Mouse (Mus musculus) heart, embryonic 10.5 days (tissue): ENCODE measurements around the gene Kcnj2. TPM values are rescaled to one million over a fixed set of nuclear protein-coding genes. Genes with fewer than 3 reads are reported as not detected.

Source experiments
- DNase-seq: peaks from one replicate; pipeline ENCODE4 v3.0.0-alpha.2; 2017; ENCODE audit warnings: low spot score
- H3K27ac ChIP-seq: fragments of 300-500 bp; sonication (generic); 2 replicates; pipeline ENCODE4 v1.5.1; 2016; ENCODE audit warnings: mild to moderate bottlenecking
- H3K27me3 ChIP-seq: fragments of 300-500 bp; sonication (generic); 2 replicates; pipeline ENCODE4 v1.6.1; 2016; ENCODE audit warnings: mild to moderate bottlenecking; ENCODE audit not compliant: poor library complexity, insufficient read depth, severe bottlenecking
- H3K36me3 ChIP-seq: fragments of 300-500 bp; sonication (generic); 2 replicates; pipeline ENCODE4 v1.6.1; 2016; ENCODE audit warnings: mild to moderate bottlenecking, moderate library complexity
- H3K4me1 ChIP-seq: fragments of 300-500 bp; sonication (generic); 2 replicates; pipeline ENCODE4 v1.6.1; 2016; ENCODE audit warnings: mild to moderate bottlenecking
- H3K4me3 ChIP-seq: fragments of 300-500 bp; sonication (generic); 2 replicates; pipeline ENCODE4 v1.5.1; 2016; ENCODE audit warnings: mild to moderate bottlenecking, moderate library complexity
- H3K9me3 ChIP-seq: fragments of 300-500 bp; sonication (generic); 2 replicates; pipeline ENCODE4 v1.6.1; 2016; ENCODE audit warnings: mild to moderate bottlenecking, moderate library complexity
- WGBS: fragments of 180-500 bp; shearing (Covaris S2); methylation state at CpG from one replicate; pipeline ENCODE4 v1.1.7; 2016; 5-methylcytosine and 5-hydroxymethylcytosine counted together
- polyA plus RNA-seq: library from polyadenylated mRNA; unstranded; fragments of >200 nt; fragmentation: Nextera tagmentation; extraction: Ambion mirVana; gene quantifications from 2 replicates; pipeline ENCODE4 v1.2.1, GENCODE M21; 2016

Gene Kcnj2
- polyA plus RNA-seq, 1 experiment from 2014 or later, result 2.2 TPM

GRCm38 (mm10) chr11:111100651-111101050 is 34.7 kb downstream of the Kcnj2 start:
- DNase-seq, result no peak
- 78% methylated on average over 4 of the region's 4 CpGs for WGBS
- H3K27me3 ChIP-seq, result no peaks in the 10 kb centered on the region

GRCm38 (mm10) chr11:111101620-111102176 is 35.7 kb downstream of the Kcnj2 start:
- WGBS, result 82% methylated on average over 9 of the region's 9 CpGs
- no peaks in the 10 kb centered on the region for H3K36me3 ChIP-seq
- no peaks in the 10 kb centered on the region for H3K4me1 ChIP-seq
- no peak for DNase-seq
- H3K9me3 ChIP-seq, result no peaks in the 10 kb centered on the region
- H3K4me3 ChIP-seq, result no peak overlapping the region
- no peak overlapping the region for H3K27ac ChIP-seq
- no peaks in the 10 kb centered on the region for H3K27me3 ChIP-seq

More at GRCm38 (mm10) chr11:111100651-111101050, 34.7 kb downstream of the Kcnj2 start:
- Histone ChIP-seq H3K4me1 (no peaks in the 10 kb centered on the region), H3K36me3 (no peaks in the 10 kb centered on the region), H3K27ac (no peak overlapping the region), H3K9me3 (no peaks in the 10 kb centered on the region), H3K4me3 (no peak overlapping the region)

DNA sequence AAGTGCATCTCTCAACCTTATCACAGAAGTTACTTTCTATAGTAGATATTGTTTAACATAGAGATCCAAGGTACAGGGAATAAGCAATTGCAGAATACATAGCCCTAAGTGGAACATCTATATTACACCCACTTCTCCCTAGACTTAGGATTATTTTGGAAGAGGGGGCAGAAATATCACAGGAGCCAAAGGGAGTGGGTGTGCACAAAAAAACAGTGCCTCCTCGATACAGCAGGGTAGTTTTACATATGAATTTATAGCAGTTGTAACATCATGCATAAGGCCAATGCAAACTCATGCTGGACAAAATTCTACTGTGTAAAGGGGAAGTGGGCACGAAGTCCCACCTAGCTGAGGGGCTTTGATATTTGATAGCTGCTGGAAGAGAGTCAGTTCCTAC is 38.5 kb downstream of the Kcnj2 start:
- DNase-seq, result no peak
- no peaks in the 10 kb centered on the region for H3K9me3 ChIP-seq
- no peak overlapping the region for H3K27ac ChIP-seq
- no peaks in the 10 kb centered on the region for H3K36me3 ChIP-seq
- H3K27me3 ChIP-seq, result no peaks in the 10 kb centered on the region
- no peak overlapping the region for H3K4me3 ChIP-seq
- H3K4me1 ChIP-seq, result no peaks in the 10 kb centered on the region
- 74% methylated on average over 2 of the region's 2 CpGs for WGBS

GRCm38 (mm10) chr11:111108130-111108529 is 42.2 kb downstream of the Kcnj2 start:
- WGBS, result 78% methylated on average over 9 of the region's 9 CpGs
- Histone ChIP-seq H3K27me3 (no peaks in the 10 kb centered on the region), H3K36me3 (no peaks in the 10 kb centered on the region), H3K9me3 (no peaks in the 10 kb centered on the region), H3K4me3 (no peak overlapping the region), H3K27ac (no peak overlapping the region), H3K4me1 (peaks cover 4% of the 10 kb centered on the region; the same call in 1 of the 2 replicates)
- no peak for DNase-seq

DNA sequence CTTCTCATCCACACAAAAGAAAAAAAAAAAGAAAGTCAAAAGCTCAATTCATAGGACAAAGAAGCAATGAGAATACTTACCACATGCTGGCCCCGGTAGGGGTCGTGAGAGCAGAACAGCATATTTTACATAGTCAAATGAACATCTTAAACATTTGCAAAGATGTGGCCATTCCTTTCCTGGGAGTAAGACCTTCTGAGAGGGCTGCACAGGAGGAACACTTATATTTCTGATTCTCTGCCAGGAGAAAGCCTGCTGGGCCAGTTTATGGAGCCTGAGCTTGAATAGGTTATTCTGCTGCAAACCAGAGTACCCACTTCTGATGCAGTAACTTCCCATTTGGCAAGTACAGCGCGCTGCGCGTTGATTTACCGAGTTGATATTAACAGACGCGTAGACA is 55.5 kb downstream of the Kcnj2 start:
- no peaks in the 10 kb centered on the region for H3K36me3 ChIP-seq
- 80% methylated on average over 9 of the region's 9 CpGs for WGBS
- H3K4me1 ChIP-seq, result no peaks in the 10 kb centered on the region
- no peak overlapping the region for H3K27ac ChIP-seq
- H3K9me3 ChIP-seq, result no peaks in the 10 kb centered on the region
- no peak for DNase-seq
- H3K27me3 ChIP-seq, result no peaks in the 10 kb centered on the region
- H3K4me3 ChIP-seq, result no peak overlapping the region

DNA sequence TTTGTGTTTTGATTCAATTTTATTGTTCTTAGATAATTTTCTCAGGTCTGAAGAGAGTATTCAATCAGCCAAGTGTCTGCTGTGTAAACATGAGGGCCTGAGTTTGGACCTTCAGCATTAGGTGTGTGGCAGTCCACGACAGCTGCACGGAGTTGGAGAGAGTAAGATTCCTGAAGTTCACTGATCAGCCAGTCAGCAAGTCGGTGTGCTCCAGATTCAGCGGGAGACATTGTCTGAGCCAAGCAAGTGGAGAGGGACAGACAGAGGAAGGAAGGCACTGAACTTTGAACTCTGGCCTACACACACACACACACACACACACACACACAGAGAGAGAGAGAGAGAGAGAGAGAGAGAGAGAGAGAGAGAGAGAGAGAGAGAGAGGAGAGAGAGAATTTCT is 57.4 kb downstream of the Kcnj2 start:
- H3K4me1 ChIP-seq, result no peaks in the 10 kb centered on the region
- no peaks in the 10 kb centered on the region for H3K36me3 ChIP-seq
- H3K9me3 ChIP-seq, result no peaks in the 10 kb centered on the region
- 43% methylated on average over 4 of the region's 4 CpGs for WGBS
- DNase-seq, result no peak
- no peaks in the 10 kb centered on the region for H3K27me3 ChIP-seq
- H3K27ac ChIP-seq, result no peak overlapping the region
- H3K4me3 ChIP-seq, result no peak overlapping the region

GRCm38 (mm10) chr11:111125963-111126362 is 60.0 kb downstream of the Kcnj2 start:
- WGBS, result 86% methylated on average over 5 of the region's 5 CpGs
- no peak overlapping the region for H3K4me3 ChIP-seq
- no peaks in the 10 kb centered on the region for H3K4me1 ChIP-seq
- H3K36me3 ChIP-seq, result no peaks in the 10 kb centered on the region
- H3K9me3 ChIP-seq, result no peaks in the 10 kb centered on the region
- no peak overlapping the region for H3K27ac ChIP-seq
- DNase-seq, result no peak
- no peaks in the 10 kb centered on the region for H3K27me3 ChIP-seq

Other genes with a start within 250 kb of the Kcnj2 start
- 0.04 and 0.05 TPM in 2 replicates for gene Kcnj16, start 98.1 kb upstream of the Kcnj2 start, polyA plus RNA-seq